Mouse (Mus musculus) kidney, adult 2 months (tissue): ENCODE measurements at regions not wholly inside any gene's neighbourhood (a gene's known extent, or its start where the extent isn't known, plus 50 kb on each side); places are given as distances from the start of the nearest gene placed in this dataset.
"Not testable (repeated sequence)": the region's sequence is repeated elsewhere in the genome, so short reads cannot be mapped to it uniquely, and the experiment has no call there.

Experiments used
- CTCF ChIP-seq: fragments of 200-500 bp; conservative IDR thresholded peaks from 2 replicates; pipeline ENCODE4 v1.5.1; 2011; ENCODE audit warnings: low read depth, mild to moderate bottlenecking, control low read depth, low read length, moderate library complexity, mixed read lengths; ENCODE audit not compliant: insufficient read depth, insufficient read length
- POLR2A ChIP-seq: fragments of 200-500 bp; IDR thresholded peaks from one replicate; pipeline ENCODE4 v1.6.1; 2011; ENCODE audit warnings: low read depth, low read length, control low read depth

DNA sequence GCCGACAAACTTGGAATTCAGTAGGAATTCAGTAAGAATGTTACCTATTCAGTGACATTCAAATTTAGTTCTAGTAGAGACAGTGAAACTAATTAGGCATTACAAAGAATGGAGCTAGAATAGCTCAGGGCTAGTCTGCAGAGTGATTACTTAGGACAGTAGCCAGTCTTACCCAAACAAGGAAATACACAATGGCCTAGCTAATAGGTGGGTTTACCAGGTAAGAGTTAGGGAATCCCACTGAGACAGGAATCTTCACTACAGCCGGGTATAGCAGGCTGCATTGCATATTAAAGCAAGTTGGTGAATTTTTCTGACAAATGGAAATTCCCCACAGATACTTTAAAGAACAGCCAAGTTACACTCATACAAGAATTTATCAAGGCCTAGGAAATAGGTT, 216.6 kb upstream of the Vmn1r3 start:
- TF ChIP-seq CTCF, POLR2A: not testable (repeated sequence)
